14 mouse cellular contexts compared by ENCODE assay signal in genomic region chr4:120725516-120726090, GRCm38 (mm10). TPM values are rescaled to one million over a fixed set of nuclear protein-coding genes. Genes with fewer than 3 reads are reported as not detected.
DNase-seq lines count a peak whose midpoint lies in the region; ATAC-seq and TF ChIP-seq lines count a peak whose summit lies in the region.
"Had no signal": no experiment of that assay in that cellular context is flagged by ENCODE, and none has a peak within 500 bp of the region (broad histone marks: within the 10 kb centered on the region; RNA-seq: fewer than 3 reads in every experiment).

No protein-coding gene starts in this region.

- no peak for TF ChIP-seq EP300 in heart, postnatal 0 days (IDR thresholded peaks at IDR 0.05; ENCODE audit: low read depth)

- WGBS in intestine, embryonic 15.5 days: 43% methylated on average over 5 of the region's 5 CpGs
- WGBS in intestine, postnatal 0 days: 46% methylated on average over 5 of the region's 5 CpGs
- 67% methylated on average over 5 of the region's 5 CpGs for WGBS in heart, postnatal 0 days
- WGBS in forebrain, embryonic 16.5 days: 36% methylated on average over 5 of the region's 5 CpGs

- no peak overlapping the region for H3K4me3 ChIP-seq in intestine, embryonic 15.5 days (replicated peaks)
- H3K4me3 ChIP-seq in intestine, postnatal 0 days (ENCODE audit: low read depth, low read length): no peak overlapping the region
- no peak overlapping the region for H3K4me3 ChIP-seq in heart, postnatal 0 days (ENCODE audit: low read depth, low read length)
- H3K4me3 ChIP-seq in forebrain, embryonic 16.5 days (replicated peaks; ENCODE audit: low read length): no peak overlapping the region
- H3K4me3 ChIP-seq: hindbrain, embryonic 15.5 days; kidney, embryonic 15.5 days; limb, embryonic 10.5 days had no signal

- H3K27ac ChIP-seq in intestine, embryonic 15.5 days: 0 out of 2 replicates have a peak overlapping the region, but pooled peaks have one; percentile 6
- H3K27ac ChIP-seq in intestine, postnatal 0 days (ENCODE audit: low read depth, low read length): no peak overlapping the region
- peak overlapping the region; percentile 71 for H3K27ac ChIP-seq in heart, postnatal 0 days (ENCODE audit: low read depth)
- no peak overlapping the region for H3K27ac ChIP-seq in forebrain, embryonic 16.5 days (ENCODE audit: low read length)
- H3K27ac ChIP-seq: hindbrain, embryonic 15.5 days; kidney, embryonic 15.5 days; limb, embryonic 10.5 days had no signal

- H3K4me2 ChIP-seq in intestine, embryonic 15.5 days (replicated peaks): no peak overlapping the region
- H3K4me2 ChIP-seq in intestine, postnatal 0 days (replicated peaks; ENCODE audit: low read depth): no peak overlapping the region
- H3K4me2 ChIP-seq in heart, postnatal 0 days (ENCODE audit: low read depth, low read length): peak overlapping the region; percentile 23; the same call in 1 of the 2 replicates
- H3K4me2 ChIP-seq in forebrain, embryonic 16.5 days (ENCODE audit: low read length): no peak overlapping the region
- H3K4me2 ChIP-seq: hindbrain, embryonic 15.5 days; kidney, embryonic 15.5 days had no signal

- peaks cover 2% of the 10 kb centered on the region; the same call in 1 of the 2 replicates for H3K27me3 ChIP-seq in intestine, embryonic 15.5 days (replicated peaks)
- 0 out of 2 replicates have a peak, but pooled peaks cover 5% of the 10 kb centered on the region for H3K27me3 ChIP-seq in intestine, postnatal 0 days (replicated peaks; ENCODE audit: control insufficient read depth, insufficient read depth, low read length)
- H3K27me3 ChIP-seq in heart, postnatal 0 days (ENCODE audit: control insufficient read depth, insufficient read depth, low read length): no peaks in the 10 kb centered on the region
- H3K27me3 ChIP-seq in forebrain, embryonic 16.5 days (replicated peaks; ENCODE audit: control insufficient read depth, insufficient read depth, low read length): no peaks in the 10 kb centered on the region
- H3K27me3 ChIP-seq: hindbrain, embryonic 15.5 days had no signal

- peak; percentile 72 to 83 for DNase-seq in cerebellum, postnatal 10 days
- DNase-seq in cerebellum, adult 11 months: no peak
- DNase-seq in adipocyte (ENCODE audit: low spot score): peak; percentile 90
- no peak for DNase-seq in heart, postnatal 0 days (ENCODE audit: low spot score)
- DNase-seq: cerebellum, adult 11-12 months had no signal

- no peak for TF ChIP-seq CTCF in intestine, postnatal 0 days (IDR thresholded peaks at IDR 0.05; ENCODE audit: low read depth)
- no peak for TF ChIP-seq CTCF in heart, postnatal 0 days (IDR thresholded peaks at IDR 0.05; ENCODE audit: low read depth)

- ATAC-seq in intestine, embryonic 15.5 days: no peak
- no peak for ATAC-seq in intestine, postnatal 0 days
- ATAC-seq in heart, postnatal 0 days (ENCODE audit: insufficient read depth, low read depth): peak; percentile 4; the same call in 1 of the 2 replicates
- no peak for ATAC-seq in frontal cortex, adult (ENCODE audit: low TSS enrichment)
- no peak for ATAC-seq in forebrain, embryonic 16.5 days

- H3K4me1 ChIP-seq in intestine, embryonic 15.5 days (replicated peaks): peaks cover 1% of the 10 kb centered on the region; the same call in 1 of the 2 replicates
- H3K4me1 ChIP-seq in intestine, postnatal 0 days (replicated peaks; ENCODE audit: control insufficient read depth, insufficient read depth, low read length): 0 out of 2 replicates have a peak, but pooled peaks cover under 1% of the 10 kb centered on the region
- peaks cover 29% of the 10 kb centered on the region for H3K4me1 ChIP-seq in heart, postnatal 0 days (ENCODE audit: control insufficient read depth, insufficient read depth)
- H3K4me1 ChIP-seq in forebrain, embryonic 16.5 days (replicated peaks; ENCODE audit: control insufficient read depth, insufficient read depth, low read length): no peaks in the 10 kb centered on the region

- no peaks in the 10 kb centered on the region for H3K9me3 ChIP-seq in intestine, embryonic 15.5 days
- H3K9me3 ChIP-seq in intestine, postnatal 0 days (ENCODE audit: control insufficient read depth): no peaks in the 10 kb centered on the region
- no peaks in the 10 kb centered on the region for H3K9me3 ChIP-seq in heart, postnatal 0 days (replicated peaks; ENCODE audit: control insufficient read depth, low read length)
- H3K9me3 ChIP-seq in forebrain, embryonic 16.5 days (ENCODE audit: control insufficient read depth, low read length): no peaks in the 10 kb centered on the region
- H3K9me3 ChIP-seq: hindbrain, embryonic 15.5 days; kidney, embryonic 15.5 days; limb, embryonic 10.5 days had no signal

- no peaks in the 10 kb centered on the region for H3K36me3 ChIP-seq in intestine, embryonic 15.5 days
- H3K36me3 ChIP-seq in intestine, postnatal 0 days (ENCODE audit: control insufficient read depth, insufficient read depth): no peaks in the 10 kb centered on the region
- H3K36me3 ChIP-seq in heart, postnatal 0 days (replicated peaks; ENCODE audit: control insufficient read depth, insufficient read depth, low read length): no peaks in the 10 kb centered on the region
- no peaks in the 10 kb centered on the region for H3K36me3 ChIP-seq in forebrain, embryonic 16.5 days (ENCODE audit: control insufficient read depth, insufficient read depth)
- H3K36me3 ChIP-seq: hindbrain, embryonic 15.5 days; kidney, embryonic 15.5 days; limb, embryonic 10.5 days had no signal

- no peak overlapping the region for H3K9ac ChIP-seq in intestine, embryonic 15.5 days
- H3K9ac ChIP-seq in intestine, postnatal 0 days (ENCODE audit: low read depth, low read length): no peak overlapping the region
- no peak overlapping the region for H3K9ac ChIP-seq in heart, postnatal 0 days (replicated peaks; ENCODE audit: low read depth, low read length)
- H3K9ac ChIP-seq in forebrain, embryonic 16.5 days (replicated peaks; ENCODE audit: low read depth, low read length): no peak overlapping the region
- H3K9ac ChIP-seq: hindbrain, embryonic 15.5 days; kidney, embryonic 15.5 days had no signal

RNA-seq across cellular contexts. Expression of gene Kcnq4, which starts 22.8 kb away (rescaled TPM):
- polyA plus RNA-seq in intestine, embryonic 15.5 days (2015; fragmentation: Nextera tagmentation; extraction: Ambion mirVana): 2.2 and 2.3 TPM in 2 replicates
- polyA plus RNA-seq in intestine, postnatal 0 days (2015; fragmentation: Nextera tagmentation; extraction: Ambion mirVana): 1.6 and 2.0 TPM in 2 replicates
- total RNA-seq in heart, postnatal 0 days (2014; rRNA removed; ENCODE audit: low replicate concordance): 0.85 and 2.9 TPM in 2 replicates
- 0.57 and 0.78 TPM in 2 replicates for polyA plus RNA-seq in heart, postnatal 0 days (2015; fragmentation: Nextera tagmentation; extraction: Ambion mirVana)
- 8.7 and 11.1 TPM in 2 replicates for polyA plus RNA-seq in forebrain, embryonic 16.5 days (2015; fragmentation: Nextera tagmentation; extraction: Ambion mirVana)
- total RNA-seq: megakaryocyte progenitor cell, adult 5-6 weeks; monocyte, adult 5-6 weeks had no signal

RNA-seq across cellular contexts. Expression of gene Cited4, which starts 59.2 kb away (rescaled TPM):
- polyA plus RNA-seq in intestine, embryonic 15.5 days (2015; fragmentation: Nextera tagmentation; extraction: Ambion mirVana): 2.4 and 2.8 TPM in 2 replicates
- polyA plus RNA-seq in intestine, postnatal 0 days (2015; fragmentation: Nextera tagmentation; extraction: Ambion mirVana): 1.7 and 2.1 TPM in 2 replicates
- 106 and 123 TPM in 2 replicates for total RNA-seq in heart, postnatal 0 days (2014; rRNA removed; ENCODE audit: low replicate concordance)
- 51.0 and 74.0 TPM in 2 replicates for polyA plus RNA-seq in heart, postnatal 0 days (2015; fragmentation: Nextera tagmentation; extraction: Ambion mirVana)
- 0.46 and 0.79 TPM in 2 replicates for polyA plus RNA-seq in forebrain, embryonic 16.5 days (2015; fragmentation: Nextera tagmentation; extraction: Ambion mirVana)

Comparison
In these comparisons a context has a peak if more than half of its experiments do, and no peak if none do; other contexts are left out.
1. DNase-seq: peak in cerebellum, postnatal 10 days (2 of 2) and adipocyte (single experiment); none in cerebellum, adult 11 months (single experiment) and heart, postnatal 0 days (single experiment).
2. H3K27ac ChIP-seq: peak in intestine, embryonic 15.5 days (single experiment) and heart, postnatal 0 days (single experiment); none in intestine, postnatal 0 days (single experiment) and forebrain, embryonic 16.5 days (single experiment).
3. RNA of gene Cited4, which starts 59.2 kb away (polyA plus RNA-seq): 51.0 to 74.0 TPM in heart, postnatal 0 days; 2.4 to 2.8 TPM in intestine, embryonic 15.5 days, 1.7 to 2.1 TPM in intestine, postnatal 0 days and 0.46 to 0.79 TPM in forebrain, embryonic 16.5 days; every median in the first group is over 10 times any median in the second.